Mouse (Mus musculus): ENCODE measurements around the gene Dll4. TPM values are rescaled to one million over a fixed set of nuclear protein-coding genes. Genes with fewer than 3 reads are reported as not detected.

Gene Dll4
- total RNA-seq (2021), result 1 to 10 TPM; 3.2 to 4.5 TPM
- long read RNA-seq, experiment 1, partial matches to known transcripts, result 0 of 1 reads
- long read RNA-seq, experiment 1, other reads (novel, unspliced or antisense), result 0 of 1 reads
- long read RNA-seq, experiment 2, partial matches to known transcripts, result 0 of 3 reads
- long read RNA-seq, experiment 2, other reads (novel, unspliced or antisense), result 0 of 3 reads

DNA sequence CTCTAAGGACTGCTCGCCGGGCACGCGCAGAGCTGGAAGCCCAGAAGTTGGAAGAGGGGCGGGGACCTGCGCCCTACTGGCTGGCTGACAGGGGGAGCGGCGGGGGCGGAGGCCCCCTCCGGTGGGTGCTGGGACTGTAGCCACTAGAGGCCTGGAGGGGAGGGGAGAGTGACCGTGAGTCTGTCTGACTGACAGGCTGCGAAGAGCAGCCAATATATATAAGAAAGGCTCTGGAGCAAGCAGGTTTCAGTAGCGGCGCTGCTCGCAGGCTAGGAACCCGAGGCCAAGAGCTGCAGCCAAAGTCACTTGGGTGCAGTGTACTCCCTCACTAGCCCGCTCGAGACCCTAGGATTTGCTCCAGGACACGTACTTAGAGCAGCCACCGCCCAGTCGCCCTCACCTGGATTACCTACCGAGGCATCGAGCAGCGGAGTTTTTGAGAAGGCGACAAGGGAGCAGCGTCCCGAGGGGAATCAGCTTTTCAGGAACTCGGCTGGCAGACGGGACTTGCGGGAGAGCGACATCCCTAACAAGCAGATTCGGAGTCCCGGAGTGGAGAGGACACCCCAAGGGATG lies at the start of gene Dll4:
TSS of gene Dll4 (plus strand) at position 217 of the 576 bp plus-strand sequence.
- DNase-seq, result peak; percentile 72

DNA sequence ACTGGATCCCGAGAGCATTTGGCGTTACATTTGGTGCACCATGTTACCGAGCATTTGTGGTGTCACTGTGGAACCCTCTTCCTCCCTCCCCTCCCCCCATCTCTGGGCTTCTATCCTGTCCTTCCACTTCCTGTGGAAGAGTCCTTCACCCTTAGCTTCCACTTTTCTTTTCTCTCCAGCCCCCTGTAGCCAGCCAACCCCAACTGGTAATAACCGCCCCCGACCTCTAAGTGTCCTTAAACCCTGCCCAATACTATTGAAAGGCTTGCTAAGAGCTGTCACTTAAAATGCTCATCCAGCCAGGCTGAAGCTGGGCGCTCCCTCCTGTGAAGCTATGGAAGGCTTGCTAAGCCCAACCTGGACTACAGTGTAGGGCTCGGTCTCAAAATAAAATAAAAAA lies 48.7 kb upstream of the Dll4 start:
- no peak for DNase-seq

DNA sequence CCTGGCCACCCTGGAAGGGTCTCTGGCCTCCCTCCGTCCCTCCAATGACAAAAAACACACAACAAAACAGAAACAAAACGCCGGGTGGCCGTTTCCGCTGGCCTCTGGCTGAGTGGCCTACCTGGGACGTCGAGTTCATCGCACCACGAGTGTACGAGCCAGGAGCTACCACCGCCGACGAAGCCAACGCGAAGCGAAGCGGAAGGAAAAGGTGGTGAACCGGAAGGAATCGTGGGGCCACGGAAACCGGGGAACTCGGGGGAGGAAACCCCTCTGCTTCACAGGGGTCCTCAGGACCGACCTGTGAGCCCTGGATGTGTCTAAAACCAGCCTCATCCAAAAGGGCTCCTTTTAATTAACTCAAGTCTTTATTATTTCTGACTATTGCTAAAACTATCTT lies 47.8 kb upstream of the Dll4 start:
- DNase-seq, result no peak

DNA sequence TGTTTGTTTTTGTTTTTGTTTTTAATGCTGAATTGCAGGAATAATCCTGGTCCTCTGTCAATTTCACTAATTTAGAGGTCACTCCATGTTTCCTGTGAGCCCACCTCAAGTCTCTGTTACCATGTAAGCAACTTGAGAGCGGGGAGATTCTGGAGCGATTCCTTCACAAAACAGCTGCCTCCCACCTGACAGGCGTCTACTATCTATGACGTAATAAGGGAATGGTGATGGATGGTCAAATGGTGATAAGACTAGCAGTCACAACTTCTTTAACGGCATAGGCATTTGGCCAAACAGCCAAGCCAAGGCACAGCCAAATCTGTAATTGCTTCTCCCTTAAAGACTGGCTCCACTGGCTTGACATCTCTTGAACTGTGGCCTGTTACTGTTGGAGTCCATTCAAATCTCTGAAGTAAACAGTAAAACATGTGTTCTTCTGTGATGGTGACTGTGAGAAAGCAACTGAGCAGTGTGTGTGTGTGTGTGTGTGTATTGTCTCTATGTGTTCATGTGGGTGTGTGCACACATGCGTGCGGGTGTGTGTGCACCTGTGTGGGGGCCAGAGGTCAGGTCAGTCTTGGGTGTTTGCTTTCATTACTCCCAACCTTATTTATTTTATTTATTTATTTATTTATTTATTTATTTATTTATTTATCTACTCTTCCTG lies 43.6 kb upstream of the Dll4 start:
- no peak for DNase-seq

DNA sequence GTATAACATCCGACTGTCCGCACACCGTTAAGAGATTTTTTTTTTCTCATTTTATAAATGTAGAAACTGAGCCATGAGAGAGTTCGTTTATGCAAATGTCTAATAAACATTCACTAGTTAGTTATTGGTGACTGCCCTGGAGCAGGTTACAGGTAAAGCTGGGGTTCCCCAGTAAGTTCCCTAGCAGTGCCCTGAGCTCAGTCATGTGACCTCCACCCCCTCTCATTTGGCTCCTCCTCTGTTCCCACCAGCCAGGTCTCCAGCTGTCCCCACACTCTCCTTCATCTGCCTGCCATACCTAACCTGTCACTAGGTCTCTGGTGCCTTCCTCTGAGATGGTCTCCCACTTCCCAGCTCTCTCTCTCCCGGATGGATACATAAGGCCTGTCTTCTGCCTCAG lies 38.2 kb upstream of the Dll4 start:
- DNase-seq, result no peak

DNA sequence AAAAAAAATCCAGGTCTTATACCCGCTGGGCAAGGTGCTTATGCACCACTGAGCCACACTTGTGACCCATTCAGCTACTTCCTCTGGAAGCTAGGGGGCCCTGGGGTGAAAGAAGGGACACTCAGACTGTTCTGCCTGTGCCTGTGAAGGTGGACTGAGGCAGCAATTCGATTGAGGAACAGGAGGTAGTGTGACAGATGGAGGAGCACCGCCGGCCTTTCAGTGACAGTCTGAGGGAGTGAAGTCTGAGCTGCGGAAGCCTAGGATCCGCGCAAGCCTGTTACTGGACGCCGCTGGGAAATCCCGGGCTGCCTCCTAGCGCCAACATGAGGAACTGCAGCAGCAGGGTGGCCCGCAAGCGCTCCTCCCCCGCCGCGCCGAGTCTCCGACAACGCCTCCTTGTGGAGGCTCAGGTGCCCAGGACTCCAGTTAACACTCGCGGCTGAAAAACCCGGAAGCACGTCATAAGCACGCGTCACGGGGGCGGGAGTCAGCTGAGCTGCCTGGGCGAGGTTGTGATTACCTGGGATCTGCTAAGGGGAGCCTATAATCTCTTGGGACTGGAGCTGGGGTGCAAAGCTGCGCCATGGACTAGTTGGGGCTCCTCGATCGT lies 37.2 kb upstream of the Dll4 start, which contains the start of gene Vps18:
TSS of gene Vps18 (plus strand) at position 471 of the 613 bp plus-strand sequence.
- DNase-seq, result peak; percentile 94

DNA sequence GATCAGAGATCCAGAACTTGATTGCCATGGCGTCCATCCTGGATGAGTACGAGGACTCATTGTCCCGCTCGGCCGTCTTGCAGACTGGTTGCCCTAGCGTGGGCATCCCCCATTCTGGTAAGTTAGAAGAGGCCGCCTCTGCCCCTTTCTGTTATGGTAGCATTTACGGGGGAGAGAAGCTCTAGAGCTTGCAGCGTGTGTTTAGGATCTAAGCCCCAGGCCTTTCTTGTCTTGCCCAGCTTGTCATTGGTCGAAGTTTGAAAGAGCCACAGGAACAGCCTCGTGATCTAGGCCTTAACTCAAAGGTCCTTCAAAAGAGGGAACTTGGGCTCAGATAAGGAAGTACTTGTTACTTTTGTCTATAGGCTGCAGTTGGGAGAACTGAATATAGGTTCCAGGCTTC lies 36.6 kb upstream of the Dll4 start:
- DNase-seq, result no peak

DNA sequence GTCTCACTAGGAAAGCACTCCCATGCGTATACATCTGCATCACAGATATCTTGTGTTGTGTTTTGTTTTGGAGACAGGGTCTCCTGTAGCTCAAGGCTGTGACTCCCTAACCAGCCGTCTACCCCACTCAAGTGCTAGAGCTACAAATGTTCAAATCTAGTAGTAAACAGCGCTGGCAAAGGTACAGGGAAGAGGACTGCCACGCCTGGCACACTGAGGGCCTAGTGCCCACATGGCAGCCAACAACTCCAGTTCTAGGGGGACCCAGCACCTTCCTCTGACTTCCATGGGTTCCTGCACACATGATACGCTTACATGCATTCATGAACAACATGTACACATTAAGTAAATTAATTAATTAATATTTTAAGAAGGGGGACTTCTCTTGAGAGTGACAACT lies 33.3 kb upstream of the Dll4 start:
- no peak for DNase-seq

DNA sequence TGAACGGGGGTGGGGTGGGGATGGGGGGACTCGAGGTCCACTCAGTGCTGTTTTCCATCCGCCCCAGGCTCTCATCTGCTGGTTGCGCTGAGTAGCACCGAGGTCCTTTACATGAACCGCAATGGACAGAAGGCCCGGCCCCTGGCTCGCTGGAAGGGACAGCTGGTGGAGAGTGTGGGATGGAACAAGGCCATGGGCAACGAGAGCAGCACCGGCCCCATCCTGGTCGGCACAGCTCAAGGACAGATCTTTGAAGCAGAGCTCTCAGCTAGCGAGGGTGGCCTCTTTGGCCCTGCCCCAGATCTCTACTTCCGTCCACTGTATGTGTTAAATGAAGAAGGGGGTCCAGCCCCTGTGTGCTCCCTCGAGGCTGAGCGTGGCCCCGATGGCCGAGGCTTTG lies 32.7 kb upstream of the Dll4 start:
- DNase-seq, result no peak

DNA sequence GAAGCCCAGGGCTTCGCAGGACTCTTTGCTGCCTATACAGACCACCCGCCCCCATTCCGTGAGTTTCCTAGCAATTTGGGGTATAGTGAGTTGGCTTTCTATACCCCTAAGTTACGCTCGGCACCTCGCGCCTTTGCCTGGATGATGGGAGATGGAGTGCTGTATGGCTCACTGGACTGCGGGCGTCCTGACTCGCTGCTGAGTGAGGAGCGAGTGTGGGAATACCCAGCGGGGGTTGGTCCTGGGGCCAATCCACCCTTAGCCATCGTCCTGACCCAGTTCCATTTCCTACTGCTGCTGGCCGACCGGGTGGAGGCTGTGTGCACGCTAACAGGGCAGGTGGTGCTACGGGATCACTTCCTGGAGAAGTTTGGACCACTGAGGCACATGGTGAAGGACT lies 32.3 kb upstream of the Dll4 start:
- DNase-seq, result no peak

DNA sequence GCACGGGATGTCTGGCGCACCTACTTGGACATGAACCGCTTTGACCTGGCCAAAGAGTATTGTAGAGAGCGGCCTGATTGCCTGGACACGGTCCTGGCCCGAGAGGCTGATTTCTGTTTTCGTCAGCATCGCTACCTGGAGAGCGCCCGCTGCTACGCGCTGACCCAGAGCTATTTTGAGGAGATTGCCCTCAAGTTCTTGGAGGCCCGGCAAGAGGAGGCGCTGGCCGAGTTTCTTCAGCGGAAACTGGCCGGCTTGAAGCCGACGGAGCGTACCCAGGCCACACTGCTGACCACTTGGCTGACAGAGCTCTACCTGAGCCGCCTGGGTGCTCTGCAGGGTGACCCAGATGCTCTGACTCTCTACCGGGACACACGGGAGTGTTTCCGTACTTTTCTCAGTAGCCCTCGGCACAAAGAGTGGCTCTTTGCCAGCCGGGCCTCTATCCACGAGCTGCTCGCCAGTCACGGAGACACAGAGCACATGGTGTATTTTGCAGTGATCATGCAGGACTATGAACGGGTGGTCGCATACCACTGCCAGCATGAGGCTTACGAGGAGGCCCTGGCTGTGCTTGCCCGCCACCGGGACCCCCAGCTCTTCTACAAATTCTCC lies 31.7 kb upstream of the Dll4 start:
- DNase-seq, result no peak

DNA sequence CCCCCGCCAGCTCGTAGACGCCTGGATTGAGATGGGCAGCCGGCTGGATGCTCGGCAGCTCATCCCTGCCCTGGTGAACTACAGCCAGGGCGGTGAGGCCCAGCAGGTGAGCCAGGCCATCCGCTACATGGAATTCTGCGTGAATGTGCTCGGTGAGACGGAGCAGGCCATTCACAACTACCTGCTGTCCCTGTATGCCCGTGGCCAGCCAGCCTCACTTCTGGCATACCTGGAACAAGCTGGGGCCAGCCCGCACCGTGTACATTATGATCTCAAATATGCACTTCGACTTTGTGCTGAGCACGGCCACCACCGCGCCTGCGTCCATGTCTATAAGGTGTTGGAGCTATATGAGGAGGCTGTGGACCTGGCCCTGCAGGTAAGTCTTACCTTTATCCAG lies 31.2 kb upstream of the Dll4 start:
- DNase-seq, result no peak

DNA sequence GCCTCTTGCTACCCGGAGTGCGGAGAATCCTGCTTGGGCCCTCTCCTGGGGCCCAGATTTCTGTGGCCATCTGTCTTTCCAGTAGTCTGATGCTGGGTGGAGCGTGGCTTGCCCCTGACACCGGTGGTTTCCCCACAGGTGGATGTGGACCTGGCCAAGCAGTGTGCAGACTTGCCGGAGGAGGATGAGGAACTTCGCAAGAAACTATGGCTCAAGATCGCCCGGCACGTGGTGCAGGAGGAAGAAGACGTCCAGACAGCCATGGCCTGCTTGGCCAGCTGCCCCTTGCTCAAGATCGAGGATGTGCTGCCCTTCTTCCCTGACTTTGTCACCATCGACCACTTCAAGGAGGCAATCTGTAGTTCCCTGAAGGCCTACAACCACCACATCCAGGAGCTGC lies 28.8 kb upstream of the Dll4 start:
- no peak for DNase-seq

DNA sequence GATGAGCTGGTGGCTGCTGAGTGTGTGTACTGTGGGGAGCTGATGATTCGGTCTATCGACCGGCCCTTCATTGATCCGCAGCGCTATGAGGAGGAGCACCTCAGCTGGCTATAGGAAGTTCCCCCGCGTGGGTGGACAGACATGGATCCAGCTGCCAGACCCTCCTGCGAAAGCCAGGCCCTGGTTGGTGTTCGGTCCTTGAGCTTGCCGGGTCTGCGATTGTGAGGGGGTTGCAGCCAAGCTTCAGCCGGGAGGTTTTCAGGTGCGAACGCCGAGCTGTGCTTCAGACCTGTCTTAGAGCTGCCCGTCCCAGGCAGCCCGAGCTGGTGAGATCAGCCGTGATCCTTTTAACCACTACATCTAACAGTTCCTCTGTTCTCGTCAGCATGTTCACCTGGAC lies 28.1 kb upstream of the Dll4 start:
- DNase-seq, result no peak

DNA sequence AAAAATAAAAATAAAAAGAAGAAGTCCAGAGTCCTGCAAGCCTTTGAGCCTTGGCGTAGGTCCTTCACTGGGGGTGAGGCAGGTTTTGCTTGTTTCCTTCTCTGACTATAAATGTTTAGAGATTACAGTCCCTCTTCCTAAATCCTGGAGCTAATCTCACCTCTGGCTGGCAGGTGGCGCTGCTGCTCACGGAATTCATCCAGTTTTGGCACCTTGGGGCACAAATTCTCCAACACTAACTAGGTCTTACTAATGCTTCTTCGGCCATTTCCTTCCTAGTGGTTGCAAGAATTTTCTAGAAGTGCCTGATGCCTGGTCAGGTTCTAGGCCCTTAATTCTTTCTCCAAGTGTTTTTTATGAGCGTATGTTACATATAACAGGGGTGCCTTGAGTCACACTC lies 27.3 kb upstream of the Dll4 start:
- no peak for DNase-seq

DNA sequence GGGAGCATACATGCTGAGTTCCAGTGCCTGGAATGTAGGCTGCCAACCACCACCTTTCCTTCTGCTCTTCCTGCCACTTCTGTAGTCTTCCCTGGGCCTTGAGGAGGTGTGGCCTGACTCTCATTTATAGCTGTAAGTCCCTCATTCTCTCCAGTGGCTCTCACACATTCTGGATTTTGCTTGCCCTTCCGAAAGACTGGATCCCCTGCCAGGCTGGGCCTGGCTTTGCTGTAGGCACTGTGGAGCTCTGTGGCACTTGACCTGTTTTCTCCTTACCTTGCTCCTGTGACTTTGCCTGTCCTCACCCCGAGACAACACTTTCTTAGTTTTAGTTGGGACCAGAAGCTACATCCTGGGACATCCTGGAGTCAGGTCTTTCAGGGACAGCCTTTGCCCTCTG lies 26.7 kb upstream of the Dll4 start:
- DNase-seq, result no peak

DNA sequence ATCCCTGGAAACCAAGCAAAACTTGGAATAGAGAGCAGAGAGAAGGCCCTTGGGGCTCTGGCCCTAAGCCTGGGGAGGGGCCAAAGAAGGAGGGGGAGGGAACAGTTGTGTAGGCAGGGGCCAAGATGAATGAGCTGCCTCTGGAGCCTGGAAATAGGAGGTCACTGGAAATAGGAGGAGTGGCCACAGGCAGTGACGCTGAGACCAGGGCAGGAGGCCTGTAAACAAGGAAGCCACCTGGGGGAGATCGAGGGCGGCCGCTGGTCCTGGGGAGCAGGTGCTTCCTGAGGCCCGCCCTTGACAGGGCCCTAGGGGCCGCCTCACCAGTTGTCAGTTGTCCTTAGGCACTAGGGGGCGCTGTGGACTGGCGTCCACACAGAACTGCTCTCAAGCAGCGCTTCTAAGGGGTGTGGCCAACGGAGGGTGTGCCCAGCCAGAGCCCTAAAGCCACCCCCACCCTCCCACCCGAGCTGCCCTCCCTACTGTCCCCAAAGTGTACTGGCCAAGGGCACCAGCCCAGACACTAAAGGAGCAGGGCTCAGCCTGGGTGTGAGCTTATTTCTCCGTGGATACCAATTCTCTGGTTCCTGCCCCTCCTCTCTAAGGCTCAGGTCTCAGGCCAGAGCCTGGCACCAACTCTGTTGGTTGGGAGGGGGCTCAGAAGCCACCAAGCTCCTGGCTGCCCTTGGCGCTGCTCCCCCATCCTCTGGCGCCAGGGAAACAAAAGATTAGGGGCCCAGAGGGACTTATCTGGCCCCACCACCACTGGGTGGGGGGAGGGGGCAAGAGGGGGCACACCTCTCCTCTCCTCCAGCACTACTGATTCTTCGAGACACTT lies 25.4 kb upstream of the Dll4 start:
- DNase-seq, result peak; percentile 88

DNA sequence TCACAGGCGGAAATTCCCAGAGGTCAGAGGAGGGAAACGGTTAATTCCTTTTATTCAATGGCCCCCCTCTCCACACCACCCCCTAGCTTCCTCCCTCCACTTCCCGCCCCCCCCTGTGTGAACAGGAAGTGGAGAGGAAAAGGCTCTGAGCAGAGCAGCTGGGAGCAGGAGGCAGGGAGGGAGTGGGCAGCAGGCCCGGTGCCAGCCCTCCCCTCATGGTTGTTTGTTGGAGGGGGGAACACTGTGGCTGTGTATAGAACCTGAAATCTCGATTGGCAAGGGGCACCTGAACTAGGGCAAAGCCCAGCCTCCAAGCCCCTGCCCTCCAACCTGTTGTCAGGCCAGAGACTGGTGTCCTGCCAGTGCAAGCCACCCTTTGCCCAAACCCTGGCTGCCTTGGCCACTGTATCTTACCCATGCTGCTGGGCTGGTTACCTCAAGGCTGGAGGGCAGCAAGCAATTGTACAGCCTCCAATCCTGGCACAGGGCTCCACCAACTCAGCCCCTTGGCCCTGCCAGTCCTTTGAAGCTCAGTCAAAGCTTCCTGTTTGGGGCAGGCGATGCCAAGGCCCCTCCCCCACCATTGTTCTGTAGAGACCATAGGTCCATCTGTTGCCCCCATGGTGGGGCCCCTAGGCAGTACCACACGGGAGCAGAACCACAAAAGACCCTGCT lies 24.6 kb upstream of the Dll4 start:
- peak; percentile 60 for DNase-seq

DNA sequence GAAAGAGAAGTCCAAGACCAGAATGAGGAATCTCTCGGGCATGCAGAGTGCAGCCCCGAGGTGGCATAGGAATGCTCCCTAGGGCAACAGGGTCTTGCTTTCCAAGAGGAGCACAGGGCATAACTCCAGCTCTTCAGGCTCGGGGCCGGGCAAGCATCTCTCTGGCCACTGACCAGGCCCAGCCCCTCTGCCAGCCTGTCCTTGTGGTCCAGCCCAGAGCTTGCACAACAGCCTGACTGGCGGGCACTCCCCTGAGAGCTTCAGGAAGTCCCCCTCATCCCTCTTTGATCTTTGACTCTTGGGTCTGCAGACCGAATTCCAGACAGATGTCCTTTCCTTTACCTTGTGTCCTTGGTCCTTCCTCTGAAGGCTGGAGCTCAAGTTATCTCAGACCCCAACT lies 22.7 kb upstream of the Dll4 start:
- DNase-seq, result no peak

DNA sequence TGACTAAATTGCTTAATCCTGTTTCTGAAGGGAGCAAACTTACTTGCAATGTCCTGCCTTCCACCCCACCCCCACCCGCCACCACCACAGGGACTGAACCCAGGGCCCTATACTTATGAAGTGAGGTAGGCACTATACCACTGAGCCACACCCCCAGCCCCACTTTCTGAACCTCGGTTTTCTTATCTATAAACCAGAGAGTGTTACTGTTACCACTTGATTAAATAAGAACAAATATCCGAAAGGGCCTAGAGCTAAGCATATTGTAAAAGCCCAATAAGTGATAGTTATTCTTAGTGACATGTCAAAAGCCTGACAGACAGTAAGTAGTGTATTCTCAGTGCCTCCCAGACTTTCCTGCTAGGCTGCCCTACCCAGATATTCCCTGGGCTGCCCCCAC lies 21.2 kb upstream of the Dll4 start:
- no peak for DNase-seq

DNA sequence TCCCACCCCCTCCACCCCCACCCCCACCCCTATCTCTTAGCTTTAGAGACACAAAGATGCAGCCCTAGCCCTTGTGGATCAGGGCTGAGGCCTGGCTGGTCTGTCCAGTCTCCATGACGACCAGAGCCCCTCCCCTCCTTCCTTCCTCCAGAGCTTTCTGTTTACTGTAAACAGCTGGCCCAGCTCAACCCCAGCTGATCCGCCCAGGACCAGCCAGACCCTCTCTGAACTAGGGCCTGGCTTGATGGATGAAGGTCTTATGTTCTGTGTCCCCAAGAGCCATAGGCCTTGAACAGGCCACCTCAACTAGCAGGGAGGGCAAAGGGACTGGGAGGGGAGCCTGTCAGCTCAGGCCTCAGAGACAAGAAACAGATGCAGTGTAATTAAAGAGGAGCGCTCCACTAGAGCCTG lies 20.8 kb upstream of the Dll4 start:
- no peak for DNase-seq

DNA sequence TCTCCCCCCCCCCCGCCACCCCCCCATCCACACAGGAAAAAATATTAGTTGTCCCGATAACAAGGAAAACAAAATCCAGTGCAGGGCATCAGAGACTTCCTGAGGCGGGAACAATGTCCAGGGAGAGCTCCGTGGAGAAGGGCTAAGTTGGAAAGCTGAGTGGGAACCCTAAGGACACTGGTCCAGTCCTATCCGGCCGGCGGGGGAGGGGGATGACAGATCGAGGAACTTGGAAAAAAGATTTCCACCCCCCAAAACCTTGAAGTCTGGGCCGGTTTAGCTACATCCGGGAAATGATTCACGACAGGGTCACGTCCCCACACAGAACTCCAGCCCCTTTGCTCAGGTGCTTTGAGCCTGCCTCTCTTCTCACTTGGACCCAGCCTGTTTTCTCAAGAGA lies 14.0 kb upstream of the Dll4 start:
- no peak for DNase-seq

Data from gastrocnemius, postnatal 25 days (tissue).